Mouse (Mus musculus) cerebellum, adult 2 months (tissue): Measurements from ENCODE around the gene Tm4sf19. TPM values are rescaled to one million over a fixed set of nuclear protein-coding genes. Genes with fewer than 3 reads are reported as not detected.
A peak's percentile ranks its signal among the peaks of the same experiment; 100 is the strongest.

ENCODE experiments used
- DNase-seq, 2 experiments: peaks; one replicate each; pipeline ENCODE4 v3.0.0; 2021
- H3K27ac ChIP-seq: fragments of 200-500 bp; 2 replicates; pipeline ENCODE4 v1.5.1; 2012; ENCODE audit warnings: low read length, control low read depth, inconsistent platforms; ENCODE audit not compliant: insufficient read depth
- H3K27me3 ChIP-seq: fragments of 200-500 bp; 2 replicates; pipeline ENCODE4 v1.6.1; 2012; ENCODE audit warnings: inconsistent platforms, mild to moderate bottlenecking, low read length, moderate library complexity; ENCODE audit not compliant: control insufficient read depth, insufficient read depth
- H3K4me1 ChIP-seq: fragments of 200-500 bp; 2 replicates; pipeline ENCODE4 v1.6.1; 2011; ENCODE audit warnings: low read length; ENCODE audit not compliant: control insufficient read depth, insufficient read depth
- H3K4me3 ChIP-seq: fragments of 200-500 bp; replicated peaks from 2 replicates; pipeline ENCODE3; 2011; ENCODE audit warnings: mild to moderate bottlenecking, low read depth, low read length, control low read depth; ENCODE audit not compliant: insufficient read depth
- CTCF ChIP-seq: fragments of 200-500 bp; IDR thresholded peaks from 2 replicates; pipeline ENCODE4 v1.5.1; 2011; ENCODE audit warnings: low read depth, mild to moderate bottlenecking, control low read depth, low read length, moderate library complexity, borderline replicate concordance; ENCODE audit not compliant: insufficient read depth
- POLR2A ChIP-seq: fragments of 200-500 bp; IDR thresholded peaks from 2 replicates; pipeline ENCODE4 v1.6.1; 2011; ENCODE audit warnings: low read length, control low read depth, borderline replicate concordance; ENCODE audit not compliant: insufficient read depth
- WGBS: fragments of 180-500 bp; shearing (Covaris S2); methylation state at CpG from one replicate; pipeline ENCODE4 v1.1.7; 2018; 5-methylcytosine and 5-hydroxymethylcytosine counted together
- polyA plus RNA-seq: library from polyadenylated mRNA; depleted of rRNA; stranded (reverse); fragments of >200 nt; gene quantifications from 2 replicates; pipeline ENCODE4 v1.2.3, GENCODE M21; 2012; rRNA removed

The Tm4sf19 gene
- not detected in 2 replicates for polyA plus RNA-seq

- Histone ChIP-seq H3K27ac (no peak within 1 kb of the TSS), H3K27me3 (no peaks in the 10 kb centered on the region), H3K4me1 (no peaks in the 10 kb centered on the region), H3K4me3 (no peak within 1 kb of the TSS)
- DNase-seq: no peak
- TF ChIP-seq CTCF: no peak
- no peak for TF ChIP-seq POLR2A
- 84% methylated on average over 7 of the region's 7 CpGs for WGBS
Observed at GRCm38 (mm10) chr16:32400267-32400666, at the start of gene Tm4sf19. Tm4sf19 (plus strand) TSS chr16:32400506.

DNA sequence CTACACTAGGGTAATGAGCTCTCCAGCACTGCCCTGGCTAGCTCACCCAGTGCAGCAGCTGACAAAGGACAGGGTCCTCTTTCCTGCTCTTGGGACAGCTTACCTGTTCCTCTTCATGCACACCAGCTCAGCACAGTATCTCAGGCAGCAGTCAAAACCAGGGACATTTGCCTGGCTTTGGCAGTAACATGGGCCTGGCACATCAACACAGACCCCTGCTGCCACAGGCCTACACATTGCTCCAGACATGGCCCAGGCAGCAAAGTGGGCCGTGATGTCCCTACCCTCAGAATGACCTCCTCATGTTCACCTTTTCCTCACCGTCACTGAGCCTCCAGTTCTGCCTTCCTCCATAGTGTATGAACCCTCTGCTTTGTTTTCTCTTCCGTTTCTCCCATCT is 49.5 kb upstream of the Tm4sf19 start:
- 40% methylated on average over 3 of the region's 3 CpGs for WGBS
- peaks cover 6% of the 10 kb centered on the region for H3K4me1 ChIP-seq
- no peak overlapping the region for H3K4me3 ChIP-seq
- H3K27me3 ChIP-seq: no peaks in the 10 kb centered on the region
- H3K27ac ChIP-seq: no peak overlapping the region
- DNase-seq: peak; percentile 33 to 35
- TF ChIP-seq CTCF (no peak), POLR2A (no peak)

DNA sequence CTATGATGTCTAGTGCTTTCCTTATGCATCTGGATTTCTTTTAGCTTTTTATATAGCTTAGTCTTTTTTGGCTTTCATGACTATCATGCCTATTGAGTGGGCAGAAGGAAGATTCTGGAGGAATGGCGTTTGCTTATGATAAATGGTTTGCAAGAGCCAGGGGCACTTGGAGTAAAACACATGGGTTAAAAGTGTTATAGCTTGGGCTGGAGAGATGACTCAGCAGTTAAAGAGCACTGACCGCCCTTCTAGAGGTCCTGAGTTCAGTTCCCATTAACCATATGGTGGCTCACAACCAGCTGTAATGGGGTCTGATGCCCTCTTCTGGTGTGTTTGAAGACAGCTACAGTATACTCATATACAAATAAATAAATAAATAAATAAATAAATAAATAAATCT is 36.8 kb upstream of the Tm4sf19 start:
- Histone ChIP-seq H3K4me1 (no peaks in the 10 kb centered on the region), H3K27ac (no peak overlapping the region), H3K27me3 (no peaks in the 10 kb centered on the region), H3K4me3 (no peak overlapping the region)
- no peak for TF ChIP-seq CTCF
- no peak for TF ChIP-seq POLR2A
- 92% methylated on average over 2 of the region's 2 CpGs for WGBS
- DNase-seq: no peak

- WGBS: 88% methylated on average over 4 of the region's 4 CpGs
- Histone ChIP-seq H3K27ac (no peak overlapping the region), H3K4me1 (no peaks in the 10 kb centered on the region), H3K4me3 (no peak overlapping the region), H3K27me3 (no peaks in the 10 kb centered on the region)
- DNase-seq: no peak
- TF ChIP-seq POLR2A (no peak), CTCF (peak; percentile 35; the same call in 1 of the 2 replicates)
Observed at GRCm38 (mm10) chr16:32371351-32371750, 29.0 kb upstream of the Tm4sf19 start.

DNA sequence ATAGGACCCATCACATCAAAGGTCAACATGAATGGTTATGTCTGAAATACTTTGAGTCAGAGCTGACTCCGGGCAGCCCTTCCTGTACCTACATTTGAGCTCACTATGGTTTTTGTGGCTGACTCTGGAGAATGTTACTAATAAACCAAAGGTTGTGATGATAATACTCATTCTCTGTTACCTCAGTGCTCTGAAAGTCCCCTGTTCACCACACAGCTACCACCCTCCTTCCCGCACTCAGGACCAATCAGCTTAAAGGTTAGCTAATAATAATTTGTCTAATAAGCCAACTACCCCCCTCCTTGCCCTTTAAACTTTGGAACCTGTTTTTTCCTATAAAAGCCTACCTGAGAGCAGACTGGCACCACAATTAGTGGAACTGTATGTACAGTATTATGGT is 20.7 kb upstream of the Tm4sf19 start:
- Histone ChIP-seq H3K4me1 (no peaks in the 10 kb centered on the region), H3K4me3 (no peak overlapping the region), H3K27me3 (no peaks in the 10 kb centered on the region), H3K27ac (no peak overlapping the region)
- 99% methylated on average over 2 of the region's 2 CpGs for WGBS
- no peak for TF ChIP-seq CTCF
- no peak for TF ChIP-seq POLR2A
- DNase-seq: no peak

GRCm38 (mm10) chr16:32382901-32383300 is 17.4 kb upstream of the Tm4sf19 start:
- TF ChIP-seq POLR2A: no peak
- no peak for TF ChIP-seq CTCF
- DNase-seq: no peak
- no peaks in the 10 kb centered on the region for H3K4me1 ChIP-seq
- H3K4me3 ChIP-seq: no peak overlapping the region
- no peaks in the 10 kb centered on the region for H3K27me3 ChIP-seq
- no peak overlapping the region for H3K27ac ChIP-seq

GRCm38 (mm10) chr16:32384885-32385284 is 15.4 kb upstream of the Tm4sf19 start:
- Histone ChIP-seq H3K27ac (no peak overlapping the region), H3K4me1 (no peaks in the 10 kb centered on the region), H3K27me3 (no peaks in the 10 kb centered on the region), H3K4me3 (no peak overlapping the region)
- no peak for DNase-seq
- WGBS: 91% methylated on average over 2 of the region's 2 CpGs
- TF ChIP-seq CTCF (no peak), POLR2A (no peak)

- no peak for TF ChIP-seq POLR2A
- peak; percentile 13; the same call in 1 of the 2 replicates for TF ChIP-seq CTCF
- Histone ChIP-seq H3K4me3 (no peak overlapping the region), H3K27ac (no peak overlapping the region), H3K4me1 (no peaks in the 10 kb centered on the region), H3K27me3 (no peaks in the 10 kb centered on the region)
- DNase-seq: no peak
- WGBS: 47% methylated on average over 3 of the region's 3 CpGs
Observed at GRCm38 (mm10) chr16:32386826-32387225, 13.5 kb upstream of the Tm4sf19 start.

DNA sequence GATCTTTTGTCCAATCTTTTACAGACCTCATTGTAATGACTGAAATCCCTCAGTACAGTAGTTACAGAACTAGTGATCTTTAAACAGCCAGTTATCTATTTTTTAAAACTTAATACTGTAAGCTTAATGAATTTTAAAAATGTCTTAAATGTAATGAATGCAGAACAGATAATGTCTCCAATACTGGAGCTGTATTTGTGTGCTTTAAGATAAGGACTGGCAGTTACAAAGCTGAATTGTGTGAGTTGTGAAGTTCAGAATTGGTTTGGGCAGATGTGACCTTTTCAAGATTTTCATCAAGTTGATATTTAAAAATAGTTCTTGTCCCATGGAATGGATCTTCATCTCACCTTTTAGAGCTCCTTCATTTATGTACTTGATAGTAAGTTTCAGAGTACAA is 11.3 kb upstream of the Tm4sf19 start:
- TF ChIP-seq POLR2A (no peak), CTCF (no peak)
- no peak for DNase-seq
- H3K27ac ChIP-seq: no peak overlapping the region
- H3K4me3 ChIP-seq: no peak overlapping the region
- no peaks in the 10 kb centered on the region for H3K4me1 ChIP-seq
- H3K27me3 ChIP-seq: no peaks in the 10 kb centered on the region
